Mouse (Mus musculus): Measurements from ENCODE around the gene Slc25a26.

GRCm38 (mm10) chr6:94543902-94544840 lies 44.0 kb downstream of the Slc25a26 start:
- TF ChIP-seq CTCF (IDR thresholded peaks at IDR 0.05; ENCODE audit: low read depth, low read length) (no peak), POLR2A (IDR thresholded peaks at IDR 0.05; ENCODE audit: borderline replicate concordance, low read depth, low read length) (no peak)
